Mouse (Mus musculus) kidney, adult 2 months (tissue): ENCODE results near the gene Bola3. TPM values are rescaled to one million over a fixed set of nuclear protein-coding genes. Genes with fewer than 3 reads are reported as not detected.

ENCODE experiments used
- DNase-seq: peaks from one replicate; pipeline ENCODE4 v3.0.0; 2021
- H3K27ac ChIP-seq: fragments of 200-500 bp; 2 replicates; pipeline ENCODE4 v1.5.1; 2012; ENCODE audit warnings: low read depth, low read length, control low read depth, inconsistent platforms; ENCODE audit not compliant: insufficient read depth
- H3K27me3 ChIP-seq: fragments of 200-500 bp; replicated peaks from 2 replicates; pipeline ENCODE4 v1.6.1; 2012; ENCODE audit warnings: mild to moderate bottlenecking, moderate library complexity, low read length, inconsistent platforms; ENCODE audit not compliant: control insufficient read depth, insufficient read depth
- H3K36me3 ChIP-seq: fragments of 200-500 bp; 2 replicates; pipeline ENCODE4 v1.6.1; 2012; ENCODE audit warnings: mild to moderate bottlenecking, moderate library complexity, low read length, inconsistent platforms; ENCODE audit not compliant: control insufficient read depth, insufficient read depth
- H3K4me1 ChIP-seq: fragments of 200-500 bp; 2 replicates; pipeline ENCODE4 v1.6.1; 2011; ENCODE audit warnings: low read length; ENCODE audit not compliant: control insufficient read depth, insufficient read depth
- H3K4me3 ChIP-seq: fragments of 200-500 bp; 2 replicates; pipeline ENCODE4 v1.5.1; 2011; ENCODE audit warnings: mild to moderate bottlenecking, low read depth, low read length, control low read depth; ENCODE audit not compliant: insufficient read depth
- CTCF ChIP-seq: fragments of 200-500 bp; conservative IDR thresholded peaks from 2 replicates; pipeline ENCODE4 v1.5.1; 2011; ENCODE audit warnings: low read depth, mild to moderate bottlenecking, control low read depth, low read length, moderate library complexity, mixed read lengths; ENCODE audit not compliant: insufficient read depth, insufficient read length
- POLR2A ChIP-seq: fragments of 200-500 bp; IDR thresholded peaks from one replicate; pipeline ENCODE4 v1.6.1; 2011; ENCODE audit warnings: low read depth, low read length, control low read depth
- WGBS: fragments of 180-500 bp; shearing (Covaris S2); methylation state at CpG from one replicate; pipeline ENCODE4 v1.1.7; 2018; 5-methylcytosine and 5-hydroxymethylcytosine counted together
- polyA plus RNA-seq: library from polyadenylated mRNA; depleted of rRNA; stranded (reverse); fragments of >200 nt; gene quantifications from 2 replicates; pipeline ENCODE4 v1.2.3, GENCODE M21; 2012; rRNA removed

Gene Bola3
- polyA plus RNA-seq, 1 experiment = 125 TPM

DNA sequence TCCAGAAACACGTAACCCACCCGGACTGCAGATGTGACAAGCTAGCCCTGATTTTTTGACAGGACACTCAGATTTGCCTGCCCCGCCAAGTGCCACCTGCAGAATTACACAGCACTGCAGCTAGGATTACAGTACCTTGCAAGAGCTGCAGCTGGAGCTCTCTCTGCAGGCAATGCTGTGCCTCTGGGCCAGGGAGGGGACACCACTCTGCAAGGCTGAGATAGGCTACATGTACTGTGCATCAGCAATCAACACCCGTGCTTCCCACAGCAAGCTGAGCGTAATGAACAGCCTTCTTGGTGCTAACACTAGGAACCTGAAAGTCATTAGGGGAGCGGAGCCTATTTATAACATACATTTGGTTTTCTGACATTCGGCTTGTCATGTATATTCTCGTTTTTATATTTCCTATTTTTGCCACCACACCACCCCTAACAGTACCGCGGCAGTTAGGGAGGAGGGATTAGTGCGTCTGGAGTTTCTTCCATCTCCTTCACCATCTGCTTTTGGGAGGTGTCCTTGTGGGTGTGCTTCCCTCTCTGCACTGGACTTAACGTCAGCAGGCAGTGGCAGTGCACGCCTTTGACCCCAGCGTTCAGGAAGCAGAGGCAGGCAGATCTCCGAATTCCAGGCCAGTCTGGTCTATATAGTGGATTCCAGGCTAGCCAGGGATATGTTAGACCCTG, 46.7 kb downstream of the Bola3 start:
- Histone ChIP-seq H3K27ac (no peak overlapping the region), H3K27me3 (no peaks in the 10 kb centered on the region), H3K4me1 (no peaks in the 10 kb centered on the region), H3K36me3 (peaks cover 2% of the 10 kb centered on the region; the same call in 1 of the 2 replicates), H3K4me3 (no peak overlapping the region)
- TF ChIP-seq CTCF (no peak), POLR2A (no peak)
- DNase-seq = no peak
- WGBS = 90% methylated on average over 15 of the region's 15 CpGs

DNA sequence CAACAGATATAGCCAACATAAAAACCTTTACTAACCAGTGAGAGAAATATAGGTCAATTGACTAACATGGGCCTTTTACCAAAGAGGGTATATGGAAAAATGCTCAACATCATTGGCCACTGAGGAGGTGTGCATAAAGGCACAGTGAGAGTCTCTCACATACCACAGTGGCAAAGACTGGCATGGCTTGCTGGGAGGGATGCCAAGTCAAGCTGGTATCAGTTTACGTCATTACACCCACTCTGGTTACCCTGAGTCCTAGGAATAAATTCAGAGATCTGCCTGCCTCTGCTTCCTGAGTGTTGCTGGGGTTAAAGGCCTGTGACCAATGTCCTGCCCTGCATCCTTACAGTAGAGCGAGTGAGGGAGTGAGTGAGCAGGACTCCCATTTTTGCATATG, 47.8 kb downstream of the Bola3 start:
- no peaks in the 10 kb centered on the region for H3K4me1 ChIP-seq
- H3K36me3 ChIP-seq = peaks cover 2% of the 10 kb centered on the region; the same call in 1 of the 2 replicates
- 84% methylated on average over 2 of the region's 2 CpGs for WGBS
- no peak overlapping the region for H3K4me3 ChIP-seq
- H3K27me3 ChIP-seq = no peaks in the 10 kb centered on the region
- TF ChIP-seq CTCF = no peak
- no peak for TF ChIP-seq POLR2A
- no peak for DNase-seq
- H3K27ac ChIP-seq = no peak overlapping the region

DNA sequence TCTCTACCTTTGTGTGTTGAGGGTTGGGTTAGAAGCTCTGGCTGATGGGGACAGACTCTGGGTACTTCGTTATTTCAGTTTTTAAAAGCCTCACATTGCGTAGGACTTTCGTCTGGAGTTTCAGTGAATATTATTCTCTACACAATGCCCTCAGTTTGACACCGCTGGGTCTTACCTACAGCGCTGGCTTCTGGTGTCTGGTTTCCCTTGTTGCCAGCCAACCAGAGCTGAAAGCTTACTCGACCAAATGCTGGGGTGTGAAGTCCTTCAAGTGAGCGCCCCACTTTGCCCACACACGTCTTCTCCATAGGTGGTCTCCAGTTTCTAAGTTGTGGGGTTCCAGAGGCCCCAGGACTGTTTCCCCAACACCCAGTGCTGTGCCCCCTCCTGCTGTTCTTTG, 48.8 kb downstream of the Bola3 start:
- Histone ChIP-seq H3K27me3 (no peaks in the 10 kb centered on the region), H3K36me3 (peaks cover 4% of the 10 kb centered on the region; the same call in 1 of the 2 replicates), H3K4me1 (no peaks in the 10 kb centered on the region), H3K4me3 (no peak overlapping the region), H3K27ac (no peak overlapping the region)
- TF ChIP-seq POLR2A (no peak), CTCF (no peak)
- DNase-seq = no peak
- WGBS = 66% methylated on average over 8 of the region's 8 CpGs

DNA sequence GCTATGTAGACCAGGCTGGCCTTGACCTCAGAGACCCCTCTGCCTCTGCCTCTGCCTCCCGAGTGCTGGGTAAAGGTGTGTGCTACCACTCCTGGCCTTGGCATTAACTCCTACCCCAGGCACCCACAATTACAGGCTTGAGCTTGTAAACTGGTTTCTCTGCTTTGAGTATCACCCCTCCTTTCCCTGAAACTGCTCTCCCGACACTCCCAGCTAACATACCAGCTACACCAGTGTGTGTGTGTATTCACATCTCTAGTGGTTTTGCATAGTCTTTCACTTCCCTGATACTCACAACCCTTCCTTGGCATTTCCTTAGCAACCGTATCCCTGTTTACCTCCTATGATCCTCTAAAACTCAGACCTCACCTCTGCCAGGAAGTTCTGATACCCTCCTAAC, 50.8 kb downstream of the Bola3 start:
- Histone ChIP-seq H3K4me3 (no peak overlapping the region), H3K27me3 (no peaks in the 10 kb centered on the region), H3K27ac (no peak overlapping the region), H3K4me1 (no peaks in the 10 kb centered on the region), H3K36me3 (peaks cover 7% of the 10 kb centered on the region)
- TF ChIP-seq CTCF (no peak), POLR2A (no peak)
- 62% methylated on average over 3 of the region's 3 CpGs for WGBS
- no peak for DNase-seq

DNA sequence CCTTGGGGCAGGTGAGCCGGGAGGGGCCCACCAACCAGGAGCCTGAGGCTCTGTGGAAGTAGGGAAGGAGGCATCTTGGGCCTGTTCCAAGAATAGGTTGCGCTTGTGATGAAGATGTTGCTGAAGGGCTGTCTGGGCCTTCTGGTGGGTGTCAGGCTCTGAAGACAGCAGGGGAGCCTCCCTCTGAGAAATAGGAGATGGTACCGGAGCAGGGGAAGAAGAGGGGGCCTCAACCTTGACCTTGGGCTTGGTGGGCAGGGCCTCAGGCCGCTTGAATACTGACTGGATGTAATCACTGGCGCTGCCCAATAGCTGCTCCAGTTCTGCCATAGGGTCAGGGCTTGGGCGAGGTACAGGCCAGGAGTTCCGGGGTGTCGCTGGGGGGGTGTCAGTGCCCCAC, 54.5 kb downstream of the Bola3 start:
- no peak for DNase-seq
- H3K27ac ChIP-seq = no peak overlapping the region
- 92% methylated on average over 8 of the region's 8 CpGs for WGBS
- H3K4me1 ChIP-seq = no peaks in the 10 kb centered on the region; the same call in 1 of the 2 replicates
- peaks cover 5% of the 10 kb centered on the region for H3K36me3 ChIP-seq
- TF ChIP-seq POLR2A = no peak
- no peak for TF ChIP-seq CTCF
- H3K4me3 ChIP-seq = no peak overlapping the region
- H3K27me3 ChIP-seq = no peaks in the 10 kb centered on the region

DNA sequence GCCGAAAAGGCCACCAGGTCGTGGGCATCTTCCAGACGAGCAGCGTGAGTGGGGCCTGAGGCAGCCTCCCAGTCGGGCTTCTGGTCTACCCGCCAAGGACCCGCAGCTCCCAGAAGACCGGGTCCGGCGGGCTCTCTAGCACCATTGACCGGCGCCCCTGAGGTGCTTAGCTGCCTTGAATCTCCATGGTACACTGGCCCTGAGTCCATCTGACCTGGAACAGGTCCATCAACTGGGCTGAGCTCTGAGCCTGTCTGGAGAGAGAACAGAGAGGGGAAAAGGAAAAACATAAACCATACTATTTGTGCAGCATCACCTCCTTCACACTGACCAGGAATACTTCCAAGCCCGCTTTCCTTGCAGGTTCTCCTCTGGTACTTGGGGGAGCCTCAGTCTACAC, 55.6 kb downstream of the Bola3 start:
- no peak overlapping the region for H3K4me3 ChIP-seq
- 87% methylated on average over 13 of the region's 13 CpGs for WGBS
- H3K27me3 ChIP-seq = no peaks in the 10 kb centered on the region
- H3K27ac ChIP-seq = no peak overlapping the region
- peaks cover 5% of the 10 kb centered on the region for H3K36me3 ChIP-seq
- TF ChIP-seq POLR2A (no peak), CTCF (no peak)
- no peaks in the 10 kb centered on the region; the same call in 1 of the 2 replicates for H3K4me1 ChIP-seq
- DNase-seq = no peak

DNA sequence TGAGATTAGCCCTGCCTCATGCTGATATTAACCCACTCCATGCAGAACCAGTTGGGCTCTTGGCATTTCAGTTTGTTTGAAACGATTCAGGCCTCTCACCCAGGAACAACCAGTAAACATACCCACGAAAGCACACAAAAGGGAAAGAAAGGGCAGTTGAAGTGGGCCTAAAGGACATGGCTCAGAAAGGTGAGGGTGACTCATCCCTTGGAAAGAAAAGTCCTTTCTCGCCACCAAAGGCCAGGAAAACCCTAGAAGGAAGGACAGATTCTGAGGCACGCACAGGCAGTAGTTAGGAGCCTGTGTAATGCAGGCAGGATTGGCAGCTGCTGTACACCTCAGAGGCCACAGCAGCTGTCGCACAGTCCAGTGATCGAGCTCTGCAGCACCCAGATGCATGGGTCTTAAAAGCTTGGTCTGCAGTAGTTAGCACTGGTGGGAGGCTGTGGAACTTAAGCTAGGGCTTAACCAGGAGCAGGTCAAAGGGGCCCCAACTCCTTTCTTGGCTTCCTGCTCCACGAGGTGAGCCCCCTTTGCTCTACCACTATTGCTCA, 56.6 kb downstream of the Bola3 start:
- H3K4me3 ChIP-seq = no peak overlapping the region
- peaks cover 4% of the 10 kb centered on the region for H3K4me1 ChIP-seq
- peaks cover 5% of the 10 kb centered on the region for H3K36me3 ChIP-seq
- H3K27me3 ChIP-seq = no peaks in the 10 kb centered on the region
- DNase-seq = no peak
- TF ChIP-seq POLR2A = no peak
- TF ChIP-seq CTCF = no peak
- 67% methylated on average over 7 of the region's 7 CpGs for WGBS
- no peak overlapping the region for H3K27ac ChIP-seq

DNA sequence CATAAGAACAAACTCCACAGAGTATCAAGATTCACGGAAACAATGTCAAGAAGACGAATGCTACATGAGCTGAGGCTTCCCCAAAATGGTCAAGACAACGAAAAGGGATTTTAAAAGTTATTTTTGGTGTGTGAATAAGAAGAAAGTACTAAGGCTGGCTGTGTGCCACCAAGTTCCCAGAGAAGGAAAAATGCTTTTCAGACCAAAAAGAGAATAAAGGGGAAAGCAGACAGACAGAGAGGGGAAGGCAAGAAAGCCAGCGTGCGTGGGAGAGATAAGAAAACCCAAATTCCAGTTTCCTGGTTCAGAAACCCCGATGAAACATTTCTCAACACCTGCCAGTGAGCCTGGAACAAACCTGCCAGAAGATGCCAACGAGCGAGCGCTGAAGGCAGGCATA, 59.6 kb downstream of the Bola3 start:
- TF ChIP-seq CTCF = no peak
- no peak for TF ChIP-seq POLR2A
- H3K27ac ChIP-seq = no peak overlapping the region
- H3K4me3 ChIP-seq = no peak overlapping the region
- H3K27me3 ChIP-seq = no peaks in the 10 kb centered on the region
- H3K4me1 ChIP-seq = peaks cover 8% of the 10 kb centered on the region
- 57% methylated on average over 9 of the region's 9 CpGs for WGBS
- DNase-seq = no peak
- peaks cover 3% of the 10 kb centered on the region for H3K36me3 ChIP-seq

Other genes with a start within 250 kb of the Bola3 start
- gene Ccdc142, start 247.5 kb upstream of the Bola3 start, polyA plus RNA-seq = 3.0 and 5.9 TPM in 2 replicates
- 4.3 and 4.4 TPM in 2 replicates for gene Gm42688, start 247.5 kb upstream of the Bola3 start, polyA plus RNA-seq
- gene Mrpl53, start 240.1 kb upstream of the Bola3 start, polyA plus RNA-seq = 91.1 and 91.7 TPM in 2 replicates
- 35.5 and 42.3 TPM in 2 replicates for gene Mogs, start 233.7 kb upstream of the Bola3 start, polyA plus RNA-seq
- 203 and 259 TPM in 2 replicates for gene Wbp1, start 227.6 kb upstream of the Bola3 start, polyA plus RNA-seq
- 19.0 and 29.8 TPM in 2 replicates for gene Ino80b, start 223.7 kb upstream of the Bola3 start, polyA plus RNA-seq
- gene Rtkn, start 213.7 kb upstream of the Bola3 start, polyA plus RNA-seq = 73.6 and 96.1 TPM in 2 replicates
- 4.4 and 4.7 TPM in 2 replicates for gene Wdr54, start 192.8 kb upstream of the Bola3 start, polyA plus RNA-seq
- gene 1700003E16Rik, start 192.7 kb upstream of the Bola3 start, polyA plus RNA-seq = 1.4 and 1.6 TPM in 2 replicates
- 93.1 and 117 TPM in 2 replicates for gene Dctn1, start 183.2 kb upstream of the Bola3 start, polyA plus RNA-seq
- gene Slc4a5, start 129.3 kb upstream of the Bola3 start, polyA plus RNA-seq = 3.3 TPM in 2 replicates
- 2.3 and 2.4 TPM in 2 replicates for gene Mthfd2, start 23.2 kb upstream of the Bola3 start, polyA plus RNA-seq
- 17.9 and 23.5 TPM in 2 replicates for gene Mob1a, start 23.1 kb upstream of the Bola3 start, polyA plus RNA-seq
- 7.1 and 8.0 TPM in 2 replicates for gene Tet3, start 109.9 kb downstream of the Bola3 start, polyA plus RNA-seq
- gene Dguok, start 157.8 kb downstream of the Bola3 start, polyA plus RNA-seq = 50.0 and 50.5 TPM in 2 replicates
- 2.0 and 10.5 TPM in 2 replicates for gene Actg2, start 187.1 kb downstream of the Bola3 start, polyA plus RNA-seq
- gene Stambp, start 223.6 kb downstream of the Bola3 start, polyA plus RNA-seq = 13.9 and 15.7 TPM in 2 replicates